Mouse (Mus musculus): ENCODE data around the gene Ube2q1.

Ube2q1 gene

DNA sequence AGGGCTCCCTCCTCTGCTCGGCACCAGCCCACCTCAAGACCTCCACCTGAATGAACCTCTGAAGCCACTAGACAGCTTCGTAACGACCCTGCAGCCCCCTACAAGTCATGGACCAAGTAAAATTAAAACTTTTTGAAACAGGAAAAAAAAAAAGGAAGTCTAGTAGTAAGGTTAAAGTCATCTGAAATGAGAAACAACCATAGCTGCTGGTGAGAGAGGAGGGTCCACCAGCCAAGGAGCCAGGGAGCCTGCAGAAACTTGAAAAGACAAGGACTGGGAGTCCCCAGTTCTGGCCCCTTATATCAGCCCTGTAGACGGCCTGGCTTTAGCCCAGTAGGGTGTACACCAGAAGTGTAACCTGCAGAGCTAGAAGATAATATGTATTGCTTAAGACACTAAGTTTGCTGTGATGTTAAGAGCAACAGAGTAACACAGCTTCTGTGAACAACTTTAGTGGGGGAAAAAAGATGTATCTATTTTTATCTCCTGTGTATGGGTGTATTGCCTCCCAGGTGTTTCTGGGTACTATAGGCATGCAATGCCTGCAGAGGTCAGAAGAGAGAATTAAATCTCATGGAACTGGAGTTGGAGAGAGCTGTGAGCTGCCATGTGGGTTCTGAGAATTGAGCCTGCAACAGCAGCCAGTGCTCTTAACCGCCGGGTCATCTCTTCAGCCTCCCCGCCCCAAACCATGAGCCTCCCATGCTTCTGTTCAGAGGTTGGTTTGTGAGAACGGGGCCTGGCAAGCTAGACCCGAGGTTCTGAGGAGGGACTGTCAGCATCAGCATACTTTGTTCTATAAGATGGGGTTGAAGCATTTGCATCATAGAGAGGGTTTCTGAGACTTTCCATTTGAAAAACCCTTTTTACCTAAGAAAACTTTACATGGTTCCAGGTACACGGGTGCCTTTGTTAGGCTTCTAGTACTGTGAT, 48.4 kb downstream of the Ube2q1 start:
- no peak for DNase-seq (ENCODE audit: low spot score)

DNA sequence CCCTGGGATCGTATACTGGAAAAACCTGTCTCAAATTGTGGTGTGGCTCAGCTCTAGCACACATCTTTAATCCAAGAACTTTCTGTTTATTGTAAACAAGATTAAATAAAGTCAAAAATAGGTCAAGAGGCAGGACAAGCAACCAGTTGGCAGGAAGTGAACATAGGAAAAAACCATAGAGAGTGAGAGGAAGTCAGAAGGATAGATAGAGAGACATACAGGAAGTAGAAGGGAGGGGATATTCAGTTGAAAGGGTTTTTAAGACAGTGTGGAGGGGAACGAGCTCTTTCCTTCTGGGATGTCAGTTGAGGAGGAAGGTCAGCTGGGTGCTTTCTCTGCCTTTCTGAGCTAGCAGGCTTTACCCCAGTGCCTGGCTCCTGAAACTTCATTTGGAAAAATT, 50.2 kb downstream of the Ube2q1 start:
- peak; percentile 76 for DNase-seq (ENCODE audit: low spot score)

DNA sequence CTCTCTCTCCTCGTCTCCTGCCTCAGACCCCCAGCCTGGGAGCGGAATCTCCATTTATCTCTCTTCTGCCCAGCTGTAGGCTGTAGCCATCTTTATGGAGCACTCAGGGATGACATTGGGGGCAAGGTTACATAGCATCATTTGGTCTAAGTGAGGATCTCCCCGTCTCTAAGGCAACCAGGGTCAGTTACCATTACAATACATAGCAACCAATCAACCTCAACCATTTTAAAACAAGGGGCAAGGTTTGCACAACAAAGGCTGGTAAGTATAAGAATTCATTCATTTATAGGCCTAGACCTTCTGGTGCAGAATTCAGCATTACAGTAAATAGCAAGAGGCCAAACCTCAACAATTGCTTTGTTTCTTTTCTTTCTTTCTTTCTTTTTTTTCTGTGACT, 52.9 kb downstream of the Ube2q1 start:
- no peak for DNase-seq (ENCODE audit: low spot score)

DNA sequence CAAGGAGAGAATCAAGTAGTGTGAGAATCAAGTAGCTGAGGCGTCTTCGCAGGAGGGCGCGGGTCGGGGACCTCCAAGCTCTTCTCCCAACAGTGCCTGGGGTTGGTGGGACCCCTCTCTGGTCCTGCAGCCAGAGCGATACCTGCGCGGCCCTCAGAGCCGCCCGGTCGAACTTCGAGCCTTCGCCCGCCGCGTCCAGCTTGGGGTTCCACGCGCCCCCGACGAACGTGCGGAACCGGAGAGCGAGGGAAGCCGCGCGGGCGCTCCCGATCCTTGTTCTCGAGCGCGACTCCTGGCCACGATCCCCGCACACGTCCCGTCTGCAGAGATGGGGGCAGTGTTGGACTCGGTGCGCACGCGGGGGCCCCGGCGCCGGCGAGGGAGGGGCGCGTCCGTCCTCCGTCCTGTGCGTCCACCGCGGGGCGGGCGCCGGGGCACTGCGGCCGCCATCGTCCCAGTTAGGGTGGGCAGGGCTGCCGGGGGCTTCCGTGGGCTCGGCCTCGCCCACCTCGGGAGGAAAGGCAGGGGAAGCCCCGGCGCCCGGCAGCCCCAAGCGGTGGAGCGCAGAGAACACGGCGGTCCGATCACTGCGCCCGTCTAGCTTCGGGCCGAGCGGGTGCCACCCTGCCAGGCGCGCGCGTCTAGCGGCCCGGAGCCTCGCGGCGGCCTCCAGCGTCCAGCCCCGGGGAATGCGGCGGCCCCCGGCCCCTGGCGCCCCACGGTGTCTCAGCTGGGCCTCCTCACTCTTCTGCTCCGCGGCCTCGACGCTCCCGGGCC, 57.6 kb downstream of the Ube2q1 start, which contains the start of gene She:
Gene She, plus strand, starts transcription at position 556 of the 777 bp plus-strand sequence.
- DNase-seq (ENCODE audit: low spot score) = no peak

All from adipocyte (in vitro differentiated cells).